Mouse (Mus musculus) heart, postnatal 25 days (tissue): Measurements from ENCODE around the gene Gys1. TPM values are rescaled to one million over a fixed set of nuclear protein-coding genes. Genes with fewer than 3 reads are reported as not detected.
A peak's percentile ranks its signal among the peaks of the same experiment; 100 is the strongest.
"Not testable (repeated sequence)": the region's sequence is repeated elsewhere in the genome, so short reads cannot be mapped to it uniquely, and the experiment has no call there.

Source experiments
- DNase-seq: peaks from one replicate; pipeline ENCODE4 v3.0.0; 2022; ENCODE audit warnings: low spot score
- intact Hi-C: fragments of 180-260 bp; cut with DNase I; formaldehyde crosslinking; loops from one replicate; pipeline ENCODE4 v1.15.1; 2025
- total RNA-seq, 2 experiments: library from RNA; stranded (reverse); gene quantifications; 2 replicates each; pipeline ENCODE4 v1.2.3; 2021

Gys1 gene
- total RNA-seq = 10 to 100 TPM; 93.1 to 98.1 TPM

DNA sequence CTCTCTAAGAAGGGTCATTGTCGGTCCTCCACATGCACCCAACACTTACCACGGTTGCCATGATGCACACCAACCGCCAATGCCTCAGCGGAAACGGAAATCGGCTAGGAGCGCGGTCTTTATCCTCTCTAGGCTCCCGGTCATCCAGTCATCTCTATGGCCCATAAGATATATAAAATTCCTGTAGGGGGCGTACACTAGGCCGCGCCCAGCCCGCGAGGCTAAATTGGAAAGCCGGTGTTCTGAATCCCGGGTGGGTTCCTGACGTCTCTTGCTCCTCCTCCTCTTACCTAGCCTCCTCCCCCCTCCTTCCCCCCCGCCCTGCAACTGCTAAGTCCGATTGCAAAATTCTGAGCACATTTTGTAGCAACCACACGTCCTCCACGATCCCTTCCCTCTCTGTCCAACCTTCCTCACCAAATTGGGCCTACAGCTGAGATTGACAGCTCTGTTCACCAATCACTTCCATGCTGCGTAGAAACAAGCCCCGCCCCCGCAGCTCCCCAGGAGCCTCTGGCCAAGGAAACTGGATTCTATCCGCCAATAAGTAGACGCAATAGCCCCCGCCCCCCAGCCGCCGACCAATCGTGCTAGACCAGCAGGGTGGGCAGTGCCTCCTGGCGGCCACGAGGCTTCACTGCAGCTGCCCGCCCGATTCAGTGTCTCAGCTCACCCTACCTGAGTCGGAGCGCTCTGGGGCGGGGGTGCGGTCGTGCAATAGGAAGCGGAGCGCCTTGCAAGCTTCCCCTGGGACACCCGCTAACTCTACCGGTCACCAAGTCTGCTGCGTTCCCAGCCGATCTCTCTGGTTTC, at the start of gene Gys1:
Gene Gys1, plus strand, starts transcription at position 642 of the 813 bp plus-strand sequence.
- intact Hi-C loops = loop anchor here (2.0 to 5.0 kb wide), 2 partner anchors 28 to 37 kb away; partner anchors contain the start of gene Snrnp70
- DNase-seq = peak; percentile 100

GRCm38 (mm10) chr7:45386077-45386476, 48.6 kb upstream of the Gys1 start:
- intact Hi-C loops = no loop called here
- no peak for DNase-seq

- no peak for DNase-seq
- intact Hi-C loops = loop anchor here (2.0 to 5.0 kb wide), 2 partner anchors 24 to 37 kb away; partner anchors contain the start of genes Gys1 and Lin7b
These were observed 39.5 kb upstream of the Gys1 start for GRCm38 (mm10) chr7:45395129-45395541.

DNA sequence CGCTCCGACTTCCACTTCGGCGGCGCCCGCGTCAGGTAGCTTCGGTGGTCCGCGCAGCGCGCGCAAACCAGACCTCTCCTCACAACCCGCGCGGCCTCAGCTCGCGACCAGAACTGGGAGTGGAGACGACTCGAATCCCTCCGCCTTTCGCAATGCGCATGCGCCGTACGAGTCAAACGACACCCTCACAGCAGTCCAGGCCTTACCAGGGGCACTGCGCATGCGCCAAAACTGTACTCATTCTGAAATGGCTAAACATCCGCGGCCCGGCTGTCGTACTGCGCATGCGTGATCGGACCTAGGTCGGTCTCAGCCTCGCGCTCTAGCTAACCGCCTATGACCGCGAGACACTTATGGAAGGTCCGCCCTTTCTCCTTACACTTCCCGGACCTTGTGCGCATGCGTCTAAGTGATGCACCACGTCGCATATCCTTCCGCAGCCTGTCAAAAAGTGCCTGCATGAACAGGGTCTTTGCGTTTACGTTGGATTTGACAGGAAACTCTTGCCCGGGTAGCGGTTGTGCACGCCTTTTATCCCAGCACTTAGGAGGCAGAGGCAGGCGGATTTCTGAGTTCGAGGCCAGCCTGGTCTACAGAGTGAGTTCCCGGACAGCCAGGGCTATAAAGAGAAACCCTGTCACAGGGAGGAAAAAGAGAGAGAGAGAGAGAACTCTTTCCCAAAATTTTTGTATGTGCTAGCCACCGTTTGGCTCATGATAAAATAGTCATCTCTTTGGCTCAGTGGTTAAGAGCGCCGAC, 38.9 kb upstream of the Gys1 start, which contains the start of gene Snrnp70:
Gene Snrnp70, minus strand, starts transcription at position 165 of the 759 bp plus-strand sequence.
- peak; percentile 100 for DNase-seq
- intact Hi-C loops = loop anchor here (2.0 to 5.0 kb wide), 3 partner anchors 25 to 87 kb away; partner anchors contain the start of genes Gys1 and Lin7b

DNA sequence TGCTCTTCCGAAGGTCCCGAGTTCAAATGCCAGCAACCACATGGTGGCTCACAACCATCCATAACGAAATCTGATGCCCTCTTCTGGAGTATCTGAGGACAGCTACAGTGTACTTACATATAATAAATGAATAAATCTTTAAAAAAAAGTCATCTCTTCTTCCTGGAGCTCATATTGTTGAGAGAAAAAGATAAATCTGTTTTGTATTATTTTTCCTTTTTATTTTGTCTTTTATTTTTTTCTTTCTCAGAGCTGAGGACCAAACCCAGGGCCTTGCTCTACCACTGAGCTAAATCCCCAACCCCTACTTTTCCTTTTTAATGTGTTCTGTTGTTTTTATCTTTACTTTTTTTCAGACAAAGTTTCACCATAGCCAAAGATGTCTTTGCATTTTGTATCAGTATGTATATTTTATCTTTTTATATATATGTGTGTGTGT, 38.3 kb upstream of the Gys1 start:
- not testable (repeated sequence) for DNase-seq
- intact Hi-C loops = loop anchor here (2.0 to 5.0 kb wide), 2 partner anchors 36 to 88 kb away; partner anchors contain the start of gene Gys1

DNA sequence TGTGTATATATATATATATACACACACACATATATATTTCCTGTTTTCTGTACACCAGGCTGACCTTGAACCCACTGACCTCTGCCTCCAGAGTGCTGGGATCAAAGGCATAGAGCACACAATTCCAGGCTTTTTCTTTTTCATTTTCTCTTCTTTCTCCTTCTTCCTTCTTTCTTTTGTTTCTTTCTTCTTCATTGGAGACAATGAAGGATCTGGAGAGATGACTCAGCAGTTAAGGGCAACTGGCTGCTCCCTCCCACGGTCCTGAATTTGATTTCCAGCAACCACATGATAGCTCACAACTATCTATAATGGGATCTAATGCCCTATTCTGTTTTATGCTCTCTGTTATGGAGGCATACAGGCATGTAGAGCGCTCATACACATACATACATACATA, 37.9 kb upstream of the Gys1 start:
- DNase-seq = no peak
- intact Hi-C loops = loop anchor here (2.0 to 5.0 kb wide), 2 partner anchors 36 to 88 kb away; partner anchors contain the start of gene Gys1

GRCm38 (mm10) chr7:45401521-45402085, 33.0 kb upstream of the Gys1 start:
- DNase-seq = no peak
- intact Hi-C loops = no loop called here

- intact Hi-C loops = no loop called here
- DNase-seq = no peak
These were observed 30.9 kb upstream of the Gys1 start for GRCm38 (mm10) chr7:45403532-45404261.

- intact Hi-C loops = loop anchor here (2.0 kb wide), 1 partner anchor 29 kb away; the partner anchor contains the start of gene Gys1
- DNase-seq = peak; percentile 47
These were observed 29.3 kb upstream of the Gys1 start, which contains the start of gene Kcna7 for GRCm38 (mm10) chr7:45405091-45406075. Gene Kcna7 (plus strand): TSS chr7:45405653.

DNA sequence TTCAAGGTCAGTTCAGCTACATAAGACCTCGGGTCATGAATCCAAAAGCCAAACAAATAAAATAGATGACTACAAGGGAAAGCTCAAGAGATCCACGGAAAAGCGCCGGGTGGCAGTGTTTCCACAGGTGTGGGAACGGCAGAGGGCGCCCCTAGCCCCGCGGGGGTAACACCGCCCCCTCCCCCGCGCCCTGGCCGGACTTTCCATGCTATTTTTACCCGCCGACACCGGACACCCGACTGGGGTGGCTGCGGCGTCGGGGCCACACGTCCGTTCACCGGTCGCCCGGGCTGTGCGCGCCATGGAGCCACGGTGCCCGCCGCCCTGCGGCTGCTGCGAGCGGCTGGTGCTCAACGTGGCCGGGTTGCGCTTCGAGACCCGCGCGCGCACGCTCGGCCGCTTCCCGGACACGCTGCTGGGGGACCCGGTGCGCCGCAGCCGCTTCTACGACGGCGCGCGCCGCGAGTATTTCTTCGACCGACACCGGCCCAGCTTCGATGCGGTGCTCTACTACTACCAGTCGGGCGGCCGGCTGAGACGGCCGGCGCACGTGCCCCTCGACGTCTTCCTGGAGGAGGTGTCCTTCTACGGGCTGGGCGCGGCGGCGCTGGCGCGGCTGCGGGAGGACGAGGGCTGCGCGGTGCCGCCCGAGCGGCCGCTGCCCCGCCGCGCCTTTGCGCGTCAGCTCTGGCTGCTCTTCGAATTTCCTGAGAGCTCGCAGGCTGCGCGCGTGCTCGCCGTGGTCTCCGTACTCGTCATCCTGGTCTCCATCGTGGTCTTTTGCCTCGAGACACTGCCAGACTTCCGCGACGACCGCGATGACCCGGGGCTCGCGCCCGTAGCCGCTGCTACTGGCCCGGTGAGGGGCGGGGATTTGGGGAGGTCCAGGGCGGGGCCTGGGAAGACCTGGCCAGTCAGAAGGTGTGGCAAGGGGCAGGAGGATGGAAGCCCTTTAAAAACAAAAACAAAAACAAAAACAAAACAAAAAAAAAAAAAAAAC, 28.2 kb upstream of the Gys1 start:
- no peak for DNase-seq
- intact Hi-C loops = loop anchor here (2.0 kb wide), 1 partner anchor 28 kb away; the partner anchor contains the start of gene Gys1

GRCm38 (mm10) chr7:45407836-45408235, 26.8 kb upstream of the Gys1 start:
- no peak for DNase-seq
- intact Hi-C loops = loop anchor here (2.0 kb wide), 1 partner anchor 27 kb away; the partner anchor contains the start of gene Gys1

DNA sequence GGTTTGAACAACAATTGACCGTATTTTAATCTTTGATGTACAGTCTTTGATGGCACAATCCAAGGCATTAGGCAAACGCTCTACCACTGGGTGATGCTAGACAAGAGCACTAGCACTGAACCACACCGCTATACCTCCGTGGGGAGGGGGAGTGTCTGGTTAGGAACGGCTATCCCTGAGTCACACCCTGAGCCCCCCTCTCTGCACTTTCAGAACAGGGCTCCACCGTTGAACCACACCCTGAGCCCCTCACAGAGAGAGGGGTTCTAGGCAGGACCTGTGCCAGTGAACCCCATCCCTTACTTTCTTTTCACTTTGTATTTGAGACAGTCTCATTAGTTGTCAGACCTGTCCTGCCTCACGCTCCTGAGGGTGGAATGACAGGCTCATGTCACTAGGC, 26.3 kb upstream of the Gys1 start:
- intact Hi-C loops = no loop called here
- no peak for DNase-seq

GRCm38 (mm10) chr7:45408949-45409348, 25.7 kb upstream of the Gys1 start:
- DNase-seq = no peak
- intact Hi-C loops = no loop called here

GRCm38 (mm10) chr7:45409497-45410163, 25.0 kb upstream of the Gys1 start:
- no peak for DNase-seq
- intact Hi-C loops = no loop called here

GRCm38 (mm10) chr7:45412421-45412820, 22.2 kb upstream of the Gys1 start:
- DNase-seq = no peak

GRCm38 (mm10) chr7:45413113-45413863, 21.4 kb upstream of the Gys1 start, which contains the start of gene Ntf5:
Gene Ntf5 (plus strand): TSS chr7:45413695.
- intact Hi-C loops = no loop called here
- no peak for DNase-seq

More at GRCm38 (mm10) chr7:45412421-45412820, 22.2 kb upstream of the Gys1 start:
- intact Hi-C loops = no loop called here
